Mouse (Mus musculus) CH12.LX (cell line): ENCODE measurements at regions not wholly inside any gene's neighbourhood (a gene's known extent, or its start where the extent isn't known, plus 50 kb on each side); places are given as distances from the start of the nearest gene placed in this dataset.

Experiments
- DNase-seq: peaks from one replicate; pipeline ENCODE4 v3.0.0-alpha.2; 2013; ENCODE audit errors: extremely low read depth
- H3K27ac ChIP-seq: 2 replicates; pipeline ENCODE4 v1.5.1; 2012; ENCODE audit warnings: low read depth, mild to moderate bottlenecking, control low read depth, moderate library complexity; ENCODE audit not compliant: insufficient read depth
- H3K27me3 ChIP-seq: replicated peaks from 2 replicates; pipeline ENCODE3; 2012; ENCODE audit warnings: inconsistent platforms
- H3K36me3 ChIP-seq, 2 experiments: replicated peaks in 1 of 2; 2 replicates each; pipeline versions ENCODE3 to v1.6.1; 2012; ENCODE audit warnings: inconsistent platforms in 1 of 2, low read length in 1 of 2, mild to moderate bottlenecking in 1 of 2, mixed read lengths in 1 of 2, moderate library complexity in 1 of 2; ENCODE audit not compliant: control insufficient read depth in 1 of 2, insufficient read depth in 1 of 2
- H3K4me1 ChIP-seq, 2 experiments: 2 replicates each; pipeline ENCODE4 v1.6.1; 2012; ENCODE audit warnings: inconsistent platforms in 1 of 2, moderate library complexity in 1 of 2; ENCODE audit not compliant: insufficient read depth in 2 of 2, control insufficient read depth in 1 of 2
- H3K4me2 ChIP-seq: 2 replicates; pipeline ENCODE4 v1.6.1; 2012; ENCODE audit warnings: low read depth, mild to moderate bottlenecking, control low read depth; ENCODE audit not compliant: poor library complexity, insufficient read depth, severe bottlenecking
- H3K4me3 ChIP-seq, 3 experiments: fragments of 150-350 bp in 1 of 3; sonication (generic) in 1 of 3; replicated peaks in 1 of 3; 2 replicates each; pipeline versions ENCODE3 to v1.5.1; 2011 to 2012; ENCODE audit warnings: low read depth in 2 of 3, low read length in 2 of 3, mild to moderate bottlenecking in 2 of 3, moderate library complexity in 2 of 3, control low read depth in 1 of 3, improper control_type of control experiment in 1 of 3, inconsistent platforms in 1 of 3, mixed read lengths in 1 of 3; ENCODE audit not compliant: poor library complexity in 1 of 3
- H3K79me2 ChIP-seq: replicated peaks from 2 replicates; pipeline ENCODE4 v1.6.1; 2012; ENCODE audit warnings: mild to moderate bottlenecking, moderate library complexity; ENCODE audit not compliant: control insufficient read depth, poor library complexity, insufficient read depth, severe bottlenecking; ENCODE audit errors: extremely low read depth
- H3K9ac ChIP-seq: 2 replicates; pipeline ENCODE4 v1.6.1; 2012; ENCODE audit warnings: low read depth, mild to moderate bottlenecking, control low read depth, moderate library complexity; ENCODE audit not compliant: insufficient read depth
- H3K9me3 ChIP-seq: replicated peaks from 2 replicates; pipeline ENCODE3; 2012; ENCODE audit warnings: low read length, inconsistent platforms, mixed read lengths
- BHLHE40 ChIP-seq: IDR thresholded peaks from 2 replicates; pipeline ENCODE4 v1.6.1; 2011; ENCODE audit warnings: mild to moderate bottlenecking, low read depth, low read length, improper control_type of control experiment
- CHD1 ChIP-seq: IDR thresholded peaks from 2 replicates; pipeline ENCODE4 v1.6.1; 2012; ENCODE audit warnings: low read depth, low read length, improper control_type of control experiment, inconsistent platforms
- EP300 ChIP-seq: IDR thresholded peaks from 2 replicates; pipeline ENCODE4 v1.6.1; 2011; ENCODE audit warnings: low read length, improper control_type of control experiment
- ETS1 ChIP-seq: conservative IDR thresholded peaks from 2 replicates; pipeline ENCODE4 v1.6.1; 2012; ENCODE audit warnings: low read depth, mild to moderate bottlenecking, inconsistent platforms, low read length, improper control_type of control experiment, moderate library complexity
- GABPA ChIP-seq: IDR thresholded peaks from 2 replicates; pipeline ENCODE4 v1.6.1; 2012; ENCODE audit warnings: low read depth, low read length, improper control_type of control experiment, inconsistent platforms; ENCODE audit not compliant: insufficient replicate concordance
- HCFC1 ChIP-seq: IDR thresholded peaks from 2 replicates; pipeline ENCODE4 v1.6.1; 2012; ENCODE audit warnings: low read depth, mild to moderate bottlenecking, inconsistent platforms, low read length, improper control_type of control experiment
- IRF4 ChIP-seq: IDR thresholded peaks from 2 replicates; pipeline ENCODE4 v1.6.1; 2014; ENCODE audit warnings: low read depth, mild to moderate bottlenecking, inconsistent platforms, low read length, improper control_type of control experiment
- MAFK ChIP-seq: IDR thresholded peaks from 2 replicates; pipeline ENCODE4 v1.6.1; 2011; ENCODE audit warnings: low read length, improper control_type of control experiment; ENCODE audit not compliant: insufficient replicate concordance
- MXI1 ChIP-seq: IDR thresholded peaks from 2 replicates; pipeline ENCODE4 v1.6.1; 2011; ENCODE audit warnings: mild to moderate bottlenecking, low read depth, low read length, improper control_type of control experiment
- MYC ChIP-seq: IDR thresholded peaks from 2 replicates; pipeline ENCODE4 v1.6.1; 2011; ENCODE audit warnings: low read depth, mild to moderate bottlenecking, improper control_type of control experiment, low read length
- NRF1 ChIP-seq: IDR thresholded peaks from 2 replicates; pipeline ENCODE4 v1.6.1; 2014; ENCODE audit warnings: low read depth, mild to moderate bottlenecking, inconsistent platforms, low read length, improper control_type of control experiment, moderate library complexity
- PAX5 ChIP-seq: IDR thresholded peaks from 2 replicates; pipeline ENCODE4 v1.6.1; 2012; ENCODE audit warnings: low read length, inconsistent platforms, mixed read lengths
- POLR2A ChIP-seq: IDR thresholded peaks from 2 replicates; pipeline ENCODE4 v1.6.1; 2011; ENCODE audit warnings: low read depth, mild to moderate bottlenecking, improper control_type of control experiment, low read length
- RCOR1 ChIP-seq: conservative IDR thresholded peaks from 2 replicates; pipeline ENCODE4 v1.6.1; 2012; ENCODE audit warnings: low read depth, mild to moderate bottlenecking, inconsistent platforms, low read length, improper control_type of control experiment
- SIN3A ChIP-seq: IDR thresholded peaks from 2 replicates; pipeline ENCODE4 v1.6.1; 2012; ENCODE audit warnings: low read length, improper control_type of control experiment, inconsistent platforms
- SMC3 ChIP-seq: IDR thresholded peaks from 2 replicates; pipeline ENCODE4 v1.6.1; 2011; ENCODE audit warnings: low read depth, low read length, improper control_type of control experiment
- TBP ChIP-seq: conservative IDR thresholded peaks from 2 replicates; pipeline ENCODE4 v1.6.1; 2011; ENCODE audit warnings: low read depth, low read length, improper control_type of control experiment
- TCF12 ChIP-seq: IDR thresholded peaks from 2 replicates; pipeline ENCODE4 v1.6.1; 2014; ENCODE audit warnings: low read depth, mild to moderate bottlenecking, inconsistent platforms, low read length, improper control_type of control experiment
- UBTF ChIP-seq: IDR thresholded peaks from 2 replicates; pipeline ENCODE4 v1.6.1; 2012; ENCODE audit warnings: low read depth, mild to moderate bottlenecking, inconsistent platforms, low read length, improper control_type of control experiment, moderate library complexity
- ZC3H11A ChIP-seq: IDR thresholded peaks from 2 replicates; pipeline ENCODE4 v1.6.1; 2012; ENCODE audit warnings: low read depth, mild to moderate bottlenecking, inconsistent platforms, low read length, improper control_type of control experiment
- ZMIZ1 ChIP-seq: IDR thresholded peaks from 2 replicates; pipeline ENCODE4 v1.6.1; 2012; ENCODE audit warnings: low read depth, mild to moderate bottlenecking, inconsistent platforms, low read length, improper control_type of control experiment
- dilution Hi-C: fragments of 300-500 bp; cut with MboI; formaldehyde crosslinking; loops from 2 replicates; pipeline ENCODE4 v1.14.3; 2020; ENCODE audit warnings: low sequenced_read_pairs; ENCODE audit not compliant: extremely low pct_unique_long_range_greater_than_20kb, extremely low pct_ligation_motif_present
- in situ Hi-C: fragments of 300-500 bp; cut with MboI; formaldehyde crosslinking; loops from 3 replicates; pipeline ENCODE4 v1.14.3; 2019; ENCODE audit warnings: low sequenced_read_pairs, low pct_ligation_motif_present, low pct_unique_long_range_greater_than_20kb, mixed read lengths

DNA sequence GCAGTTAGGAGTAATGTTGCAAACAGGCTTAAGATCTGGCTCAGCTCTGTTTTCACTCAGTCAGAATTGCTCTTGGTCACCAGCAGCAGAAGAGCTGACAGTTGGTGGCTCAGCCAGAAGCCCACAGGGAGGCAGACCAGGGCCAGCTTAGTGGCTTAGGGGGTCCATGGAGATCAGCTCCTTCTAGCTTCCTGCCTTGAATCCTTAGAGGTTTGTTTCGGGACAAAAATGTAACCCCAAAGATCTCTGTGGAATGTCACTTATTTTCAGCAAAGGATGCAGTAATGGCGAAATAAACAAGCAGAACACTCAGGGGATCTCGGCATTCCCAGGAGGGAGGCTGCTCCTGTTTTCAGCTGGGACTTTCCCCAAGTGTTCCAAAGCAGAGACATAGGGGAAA, 247.8 kb downstream of the 1500009L16Rik start:
- Histone ChIP-seq H3K79me2 (no peaks in the 10 kb centered on the region), H3K4me3 (no peak overlapping the region), H3K4me2 (no peak overlapping the region), H3K36me3 (no peaks in the 10 kb centered on the region), H3K27me3 (no peaks in the 10 kb centered on the region), H3K4me1 (peaks cover 8 to 22% of the 10 kb centered on the region in 2 experiments), H3K9ac (no peak overlapping the region), H3K9me3 (peaks cover 3% of the 10 kb centered on the region), H3K27ac (no peak overlapping the region)
- TF ChIP-seq ZC3H11A: no peak
- TF ChIP-seq TCF12: no peak
- TF ChIP-seq CHD1: no peak
- no peak for TF ChIP-seq BHLHE40
- TF ChIP-seq EP300: no peak
- TF ChIP-seq TBP: no peak
- TF ChIP-seq IRF4: no peak
- dilution Hi-C loops: no loop called here
- no peak for DNase-seq
- in situ Hi-C loops: no loop called here

GRCm38 (mm10) chr10:83974548-83974947, 251.9 kb downstream of the 1500009L16Rik start:
- Histone ChIP-seq H3K9ac (no peak overlapping the region), H3K36me3 (no peaks in the 10 kb centered on the region), H3K4me1 (peaks cover 8 to 22% of the 10 kb centered on the region in 2 experiments)
- in situ Hi-C loops: no loop called here
- TF ChIP-seq EP300 (no peak), MYC (no peak), SIN3A (no peak), MAFK (no peak), MXI1 (no peak), ZMIZ1 (no peak)
- TF ChIP-seq, all 38 proteins: peak for 0
- H3K9me3 ChIP-seq: no peaks in the 10 kb centered on the region
- dilution Hi-C loops: no loop called here
- no peaks in the 10 kb centered on the region for H3K27me3 ChIP-seq
- no peak for DNase-seq
- H3K4me3 ChIP-seq: no peak overlapping the region
- no peak overlapping the region for H3K27ac ChIP-seq
- H3K4me2 ChIP-seq: no peak overlapping the region
- no peaks in the 10 kb centered on the region for H3K79me2 ChIP-seq

DNA sequence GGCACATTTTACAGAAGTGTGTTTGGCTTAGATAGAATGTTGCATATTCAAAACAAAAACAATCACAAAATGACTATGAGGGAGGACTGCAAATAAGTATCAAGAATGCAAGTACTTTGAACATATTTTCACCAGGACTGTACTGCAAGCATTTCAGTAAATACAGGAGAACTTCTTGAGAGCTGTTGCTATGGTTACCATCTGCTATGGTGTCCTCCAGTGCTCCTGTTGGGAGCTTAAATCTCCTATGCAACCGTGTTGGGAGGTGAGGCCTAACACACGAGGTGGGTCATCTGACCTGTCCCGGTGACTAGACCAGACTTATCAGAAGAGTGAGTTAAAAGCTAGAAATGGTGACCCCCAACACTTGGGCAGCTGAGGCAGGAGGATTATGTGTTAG, 253.9 kb downstream of the 1500009L16Rik start:
- dilution Hi-C loops (no loop called here), in situ Hi-C loops (no loop called here)
- Histone ChIP-seq H3K9me3 (no peaks in the 10 kb centered on the region), H3K36me3 (no peaks in the 10 kb centered on the region), H3K4me1 (peaks cover 0 to 11% of the 10 kb centered on the region in 2 experiments; a peak in 2 of 4 replicates), H3K27ac (no peak overlapping the region), H3K4me2 (no peak overlapping the region), H3K27me3 (no peaks in the 10 kb centered on the region), H3K4me3 (no peak overlapping the region), H3K79me2 (no peaks in the 10 kb centered on the region), H3K9ac (no peak overlapping the region)
- DNase-seq: no peak
- no peak for TF ChIP-seq ETS1
- no peak for TF ChIP-seq RCOR1
- no peak for TF ChIP-seq MYC
- no peak for TF ChIP-seq HCFC1
- no peak for TF ChIP-seq POLR2A
- TF ChIP-seq UBTF: no peak
- no peak for TF ChIP-seq TBP
- no peak for TF ChIP-seq SMC3
- TF ChIP-seq NRF1: no peak
- TF ChIP-seq GABPA: no peak
- no peak for TF ChIP-seq PAX5
